Mouse (Mus musculus) layer of hippocampus, adult 18-20 months (tissue): ENCODE results near the gene Arid1b. TPM values are rescaled to one million over a fixed set of nuclear protein-coding genes. Genes with fewer than 3 reads are reported as not detected.

Source experiments
- DNase-seq, 2 experiments: peaks; one replicate each; pipeline ENCODE4 v3.0.0; 2022; ENCODE audit warnings: low spot score in 2 of 2
- long read RNA-seq: library from polyadenylated mRNA; stranded (forward); transcript quantifications from one replicate; pipeline ENCODE4 v2.0.0, GENCODE M21; 2021
- total RNA-seq, 2 experiments: library from RNA; stranded (reverse); gene quantifications; 2 replicates each; pipeline ENCODE4 v1.2.3; 2021

Arid1b gene
- total RNA-seq, result 100 to 1,000 TPM; 103 to 108 TPM
- long read RNA-seq, full-length matches to known transcripts, result 23 of 79 reads
- long read RNA-seq, partial matches to known transcripts, result 47 of 79 reads
- long read RNA-seq, other reads (novel, unspliced or antisense), result 9 of 79 reads

DNA sequence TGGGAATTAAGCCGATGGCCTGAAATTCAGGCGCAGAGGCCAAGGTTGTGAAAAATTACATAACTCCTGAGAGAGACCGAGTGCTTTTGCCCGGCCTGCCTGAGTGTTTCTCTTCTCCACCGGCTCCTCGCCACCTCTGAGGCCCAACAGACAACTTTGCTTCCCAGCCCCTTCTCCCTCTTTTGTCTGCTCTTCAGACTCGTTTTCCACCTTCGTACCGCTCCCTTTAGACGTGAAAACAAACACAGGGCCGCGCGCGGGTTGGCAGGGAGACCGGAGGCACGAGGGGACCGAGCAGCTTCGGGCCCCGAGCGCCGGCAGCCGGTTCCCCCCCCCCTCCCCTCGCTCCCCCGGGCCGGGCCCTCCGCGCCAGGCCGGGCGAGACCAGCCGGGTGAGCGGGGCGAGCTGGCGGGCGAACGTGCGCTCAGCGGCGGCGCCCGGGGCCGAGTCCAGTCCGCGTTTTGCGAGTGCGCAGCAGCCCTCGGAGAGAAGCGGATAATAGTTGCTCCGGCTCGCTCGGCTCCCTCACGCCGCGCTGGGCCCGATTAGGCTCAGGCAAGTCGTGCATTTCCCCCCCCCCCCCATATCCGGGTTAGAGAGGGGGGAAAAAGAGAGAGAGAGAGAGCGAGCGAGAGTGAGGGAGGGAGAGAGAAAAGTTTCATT is at the start of gene Arid1b:
Arid1b (plus strand) TSS at position 493 of the 664 bp plus-strand sequence.
- DNase-seq, result peak in 1 of 2 experiments; percentile 75

DNA sequence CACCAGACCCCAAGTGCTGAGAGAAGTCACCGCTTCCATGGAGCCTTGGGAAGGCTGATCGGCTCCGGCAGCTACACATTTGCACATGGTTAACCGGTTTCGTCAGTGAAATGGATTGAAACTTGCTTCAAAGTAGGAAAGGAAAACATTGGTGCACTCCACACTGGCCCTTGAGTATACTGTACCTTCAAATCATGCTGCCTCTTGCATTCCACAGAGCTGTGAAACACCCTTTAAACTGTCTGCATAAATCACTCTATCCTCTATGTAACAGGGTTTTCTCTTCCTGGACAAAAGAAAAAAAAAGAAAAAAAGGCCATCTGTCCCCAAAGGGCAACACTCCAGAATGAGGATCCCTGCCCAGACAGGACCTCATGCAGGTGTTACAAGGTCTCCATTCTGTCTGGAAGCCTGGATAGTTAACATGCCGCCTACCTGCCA is 48.8 kb upstream of the Arid1b start:
- no peak for DNase-seq

DNA sequence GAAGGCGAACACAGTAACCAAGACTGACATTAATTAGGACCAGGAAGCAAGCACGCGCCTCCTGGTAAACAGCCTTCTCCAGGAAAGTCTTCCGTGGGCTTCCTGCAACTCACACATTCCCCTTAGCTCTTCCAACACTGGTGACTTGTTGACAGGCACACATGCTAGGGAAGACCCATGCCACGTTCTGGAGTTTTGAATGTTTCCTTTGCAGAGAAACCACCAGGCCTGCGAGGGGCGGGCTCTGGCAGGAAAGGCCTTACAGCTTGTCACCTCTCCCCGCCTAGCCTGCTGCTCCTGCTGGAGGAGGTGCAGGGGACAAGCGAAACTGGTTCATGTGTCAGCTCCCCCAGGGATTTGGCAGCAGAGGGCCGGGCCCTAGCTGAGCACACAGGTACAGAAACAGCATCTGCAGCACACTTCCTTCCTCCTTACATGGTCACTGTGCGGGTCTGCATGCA is 48.2 kb upstream of the Arid1b start:
- peak in 1 of 2 experiments; percentile 11 for DNase-seq

DNA sequence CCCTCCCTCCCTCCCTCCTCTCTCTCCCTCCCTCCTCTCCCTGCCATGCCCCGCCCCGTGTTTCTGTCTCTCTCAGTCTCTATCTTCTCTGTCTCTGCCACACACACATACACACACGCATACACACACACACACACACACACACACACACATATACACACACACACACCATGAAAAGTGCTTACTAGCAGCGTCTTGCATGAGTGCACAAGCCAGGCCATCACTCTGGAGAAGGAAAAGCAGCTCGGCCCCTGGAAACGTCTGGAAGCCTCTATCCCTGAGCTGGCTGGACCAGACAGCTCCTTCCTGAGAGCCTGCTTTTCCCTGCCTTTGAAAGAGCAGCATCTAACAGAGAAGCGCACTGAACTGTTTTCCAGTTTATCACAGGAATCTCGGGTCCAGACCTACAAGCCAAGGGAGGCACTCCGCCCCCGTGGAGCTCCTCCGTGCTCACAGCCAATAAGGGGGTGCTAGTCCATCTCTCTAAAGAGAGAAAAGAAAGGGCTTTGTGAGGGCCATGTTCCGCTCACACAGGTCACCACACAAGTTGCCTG is 47.6 kb upstream of the Arid1b start:
- DNase-seq, result no peak

DNA sequence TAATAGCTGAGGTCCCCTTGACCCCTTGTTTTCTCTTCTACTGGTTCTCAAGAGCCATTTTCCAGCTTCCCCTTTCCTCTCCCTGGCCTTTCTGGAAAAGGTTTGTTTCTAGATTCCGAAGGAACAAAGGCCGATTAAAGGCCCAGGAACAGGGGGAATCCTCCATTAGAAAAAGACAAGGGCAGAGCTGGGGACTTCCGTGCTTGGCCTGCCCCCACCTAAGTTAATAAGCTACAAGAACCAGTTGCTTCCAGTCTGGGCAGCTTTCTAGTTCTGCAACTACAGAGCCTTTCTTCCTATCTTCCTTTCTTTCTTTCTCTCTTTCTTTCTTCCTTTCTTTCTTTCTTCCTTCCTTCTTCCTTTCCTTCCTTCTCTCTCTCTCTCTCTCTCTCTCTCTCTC is 47.1 kb upstream of the Arid1b start:
- DNase-seq, result no peak

DNA sequence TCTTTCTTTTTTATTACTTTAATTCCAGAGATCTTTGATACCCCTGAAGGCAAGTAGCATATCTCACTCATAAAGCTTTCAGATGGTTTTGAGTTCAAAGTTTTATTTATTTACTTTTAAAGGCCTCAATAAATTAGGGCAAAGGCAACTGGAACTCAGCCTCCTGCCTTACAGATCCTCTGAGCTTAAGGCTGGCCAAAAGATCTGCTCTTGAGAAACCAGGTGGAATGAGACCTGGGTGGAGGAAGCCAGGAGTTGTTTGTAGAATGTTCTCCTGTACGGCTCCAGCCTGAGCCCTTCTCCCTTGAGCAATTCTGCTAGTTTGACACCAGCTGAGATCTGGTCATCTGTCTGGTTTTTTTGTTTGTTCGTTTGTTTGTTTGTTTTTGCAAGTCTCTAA is 46.7 kb upstream of the Arid1b start:
- no peak for DNase-seq

DNA sequence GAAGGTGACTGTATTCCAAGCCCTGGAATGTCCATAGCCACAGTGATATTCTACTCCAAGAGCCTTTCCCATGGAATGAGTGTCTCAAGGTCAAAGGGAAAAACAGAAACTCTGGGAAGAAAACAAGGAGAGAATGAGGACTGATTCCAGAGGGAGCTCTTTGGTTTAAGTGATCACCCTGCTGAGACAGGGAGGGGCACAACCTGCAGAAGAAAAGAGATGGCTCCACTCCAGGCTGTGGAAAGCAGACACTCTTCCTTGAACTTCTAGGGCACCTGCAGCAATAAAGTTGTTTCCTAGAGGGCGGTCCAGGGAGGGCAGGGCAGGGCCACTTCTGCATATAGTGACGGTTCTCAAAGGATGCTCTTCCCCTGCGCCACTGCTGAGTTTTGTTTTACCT is 45.6 kb upstream of the Arid1b start:
- no peak for DNase-seq

DNA sequence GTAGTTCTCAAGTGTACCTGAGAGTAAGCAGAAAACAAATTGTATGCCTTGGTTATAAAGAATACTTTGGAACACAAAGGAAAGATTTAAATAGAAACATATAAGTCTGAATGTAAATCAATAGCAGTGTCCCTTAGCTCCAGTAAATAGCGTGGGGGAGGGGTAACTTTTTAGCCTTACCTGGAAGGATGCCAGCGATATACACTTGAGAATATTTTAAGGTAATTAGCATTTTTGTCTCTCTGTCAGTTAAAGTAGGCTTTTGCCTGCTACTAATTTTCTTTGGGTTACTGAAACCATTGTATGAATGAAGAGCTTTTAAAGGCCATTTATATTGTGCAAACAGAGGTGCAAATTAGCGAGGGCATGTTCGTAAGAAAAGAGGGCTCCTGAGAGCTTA is 39.7 kb upstream of the Arid1b start:
- no peak for DNase-seq

DNA sequence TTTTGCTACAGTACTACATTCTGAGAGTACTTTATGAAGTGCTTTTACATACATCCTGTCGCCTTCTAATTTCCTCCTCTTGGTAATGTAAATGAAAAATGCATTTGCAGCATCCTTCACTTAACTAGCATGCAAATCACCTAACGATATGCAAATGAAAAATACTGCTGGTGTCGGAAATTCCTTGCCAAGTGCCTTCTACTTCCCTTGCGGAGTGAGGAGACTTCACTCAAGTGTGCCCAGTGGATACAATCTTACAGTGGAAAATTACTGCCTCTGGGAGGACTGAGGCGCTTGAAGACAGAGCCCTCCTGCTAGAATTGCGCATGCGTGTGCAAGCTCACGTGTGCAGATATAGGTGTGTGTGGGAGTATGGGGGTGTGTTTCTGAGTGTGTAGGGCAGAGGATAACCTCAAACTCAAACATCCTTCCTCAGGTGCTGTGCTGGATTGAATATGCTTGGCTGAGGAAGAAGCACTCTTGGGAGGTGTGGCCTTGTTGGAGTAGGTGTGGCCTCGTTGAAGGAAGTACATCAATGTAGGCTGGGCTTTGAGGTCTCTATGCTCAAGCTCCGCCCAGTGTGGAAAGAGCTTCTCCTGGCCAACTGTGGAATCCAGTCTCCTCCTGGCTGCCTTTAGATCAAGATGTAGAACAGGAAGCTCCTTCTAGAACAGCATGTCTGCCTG is 29.8 kb upstream of the Arid1b start:
- no peak for DNase-seq

DNA sequence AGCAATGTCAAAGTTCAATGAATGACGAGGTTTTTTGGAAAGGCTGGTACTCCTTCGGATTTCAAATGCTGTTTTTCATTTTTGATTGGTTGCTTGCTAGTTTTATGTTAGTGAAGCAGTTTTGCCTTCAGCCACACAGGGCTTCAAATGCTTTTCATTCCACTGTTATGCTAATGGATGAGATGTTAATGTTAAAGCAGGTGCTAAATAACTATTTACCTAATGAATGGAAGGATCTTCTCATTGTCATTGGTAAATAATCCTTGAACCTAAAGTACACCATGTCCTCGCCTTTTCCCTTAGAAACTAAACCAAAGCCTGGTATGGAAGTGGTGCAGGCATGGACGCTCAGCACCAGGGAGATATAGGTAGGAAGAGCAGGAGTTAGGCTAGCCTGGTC is 26.9 kb upstream of the Arid1b start:
- DNase-seq, result no peak

DNA sequence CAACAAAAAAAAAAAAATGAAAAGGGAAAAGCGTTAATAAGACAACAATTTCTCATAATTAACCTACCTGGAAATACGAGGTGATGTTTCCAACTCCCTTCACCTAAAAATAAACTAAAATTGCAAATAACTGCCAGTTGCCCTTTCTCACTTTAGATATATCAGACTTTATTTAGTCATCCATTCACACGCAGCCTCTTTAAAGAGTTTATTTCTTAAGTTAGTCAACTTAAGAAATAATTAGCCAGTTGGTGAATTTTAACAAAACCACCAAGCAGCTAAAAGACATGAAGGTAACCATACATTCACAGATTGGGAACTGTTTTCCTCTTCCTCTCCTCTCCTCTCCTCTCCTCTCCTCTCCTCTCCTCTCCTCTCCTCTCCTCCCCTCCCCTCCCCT is 26.1 kb upstream of the Arid1b start:
- no peak for DNase-seq

DNA sequence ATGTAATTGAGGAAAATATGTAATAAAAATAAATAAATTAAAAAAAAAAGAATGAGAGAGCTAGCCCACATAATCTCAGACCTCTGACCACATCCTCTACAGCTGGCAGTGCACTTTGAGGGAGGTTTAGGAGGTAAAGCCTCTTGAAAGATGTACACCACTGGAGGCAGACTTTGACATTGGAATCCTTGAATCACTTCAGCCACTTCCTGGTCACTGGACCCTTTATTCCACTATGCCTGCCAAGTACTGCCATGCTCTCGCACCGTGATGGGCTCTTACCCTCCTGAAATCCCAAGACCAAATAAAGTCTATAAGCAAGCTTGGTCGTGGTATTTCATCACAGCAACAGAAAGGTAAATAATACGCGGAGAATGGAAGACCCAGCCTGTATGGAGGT is 25.3 kb upstream of the Arid1b start:
- no peak for DNase-seq

DNA sequence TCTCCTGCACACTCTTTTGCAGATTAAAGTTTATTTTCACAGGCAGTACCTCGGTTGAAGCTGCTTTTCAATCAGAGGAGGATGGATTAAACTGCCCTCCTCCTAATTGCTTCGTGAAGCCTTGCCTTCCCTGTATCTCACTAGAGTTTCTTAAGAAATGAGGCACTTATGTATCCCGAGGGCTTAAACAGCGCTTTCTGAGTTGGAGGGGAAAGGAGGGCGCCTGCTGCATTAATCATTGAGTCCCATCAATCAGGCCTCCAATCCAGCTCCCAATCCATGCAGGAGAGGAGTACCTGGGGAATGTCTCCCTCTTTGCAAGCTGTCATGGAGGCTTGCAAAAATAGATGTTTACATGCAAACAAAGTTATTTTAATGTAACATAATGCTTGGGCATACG is 21.9 kb upstream of the Arid1b start:
- DNase-seq, result no peak

DNA sequence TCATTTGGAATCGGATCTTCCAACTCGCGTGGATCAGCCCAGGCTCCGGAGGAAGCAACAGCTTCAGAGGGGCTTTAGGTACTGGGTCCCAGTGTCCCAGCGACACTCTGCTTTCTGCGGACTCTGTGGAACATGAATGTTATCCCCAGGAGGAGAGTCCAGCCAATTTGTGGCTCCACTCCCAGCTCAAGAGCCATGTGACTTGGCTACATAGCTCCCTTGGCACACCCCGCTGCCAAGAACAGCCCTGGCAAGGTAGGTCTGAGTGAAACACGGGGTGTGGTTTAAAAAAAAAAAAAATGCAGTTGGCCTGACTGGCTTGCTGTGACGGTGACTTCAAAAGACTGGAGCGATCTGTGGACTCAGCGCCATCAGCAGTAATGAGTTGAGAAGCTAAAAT is 19.4 kb upstream of the Arid1b start:
- peak in 1 of 2 experiments; percentile 57 for DNase-seq

DNA sequence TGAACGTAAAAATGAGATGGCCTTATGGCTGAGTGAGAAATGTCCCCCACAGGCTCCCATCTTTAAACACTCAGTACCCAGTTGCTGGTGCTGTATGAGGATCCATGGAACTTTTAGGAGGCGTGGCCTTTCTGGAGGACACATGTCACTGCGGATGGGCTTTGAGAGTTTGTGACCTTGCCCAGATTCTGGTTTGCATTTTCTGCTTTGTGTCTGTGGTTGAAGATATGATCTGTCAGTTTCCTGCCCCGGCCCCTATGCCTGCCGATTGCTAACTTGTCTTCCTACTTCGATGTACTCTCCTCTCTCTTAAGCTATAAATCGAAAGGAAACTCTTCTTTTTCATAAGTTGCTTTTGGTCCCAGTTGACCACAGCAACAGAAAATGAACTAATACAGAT is 14.0 kb upstream of the Arid1b start:
- no peak for DNase-seq

DNA sequence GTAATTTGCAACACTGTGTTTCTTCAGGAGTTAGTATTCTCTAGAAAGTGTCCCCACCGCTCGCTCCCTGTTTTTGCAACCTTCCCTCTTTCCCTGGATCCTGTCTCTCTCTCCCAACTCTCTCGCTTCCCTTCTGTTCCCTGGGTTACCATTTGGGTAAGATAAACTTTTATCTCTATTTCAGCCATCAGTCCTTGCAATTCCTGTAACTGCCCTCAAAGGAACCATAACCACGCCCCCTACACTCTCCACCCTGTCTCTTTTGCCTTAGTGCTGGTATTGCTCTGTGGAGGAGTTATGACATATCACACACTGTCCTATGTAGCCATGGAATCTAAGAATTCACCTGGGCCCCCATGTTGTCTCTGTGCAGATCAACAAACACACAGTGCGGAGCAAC is 11.3 kb upstream of the Arid1b start:
- DNase-seq, result no peak

DNA sequence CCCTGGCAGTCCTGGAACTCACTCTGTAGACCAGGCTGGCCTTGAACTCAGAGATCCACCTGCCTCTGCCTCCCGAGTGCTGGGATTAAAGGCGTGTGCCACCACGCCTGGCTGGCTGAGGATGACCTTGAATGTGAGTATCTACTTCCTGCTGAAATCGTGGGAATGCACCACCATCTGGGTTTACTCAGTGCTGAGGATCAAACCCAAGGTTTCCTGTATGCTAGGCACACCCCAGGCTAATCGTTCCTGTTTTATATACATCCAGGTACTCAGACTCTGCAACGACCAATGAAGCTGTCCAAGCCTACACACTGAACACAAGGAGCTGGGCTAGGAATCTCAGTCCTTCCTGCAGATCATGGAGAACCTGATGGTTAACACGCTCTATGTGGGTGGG is 9.4 kb upstream of the Arid1b start:
- DNase-seq, result no peak

DNA sequence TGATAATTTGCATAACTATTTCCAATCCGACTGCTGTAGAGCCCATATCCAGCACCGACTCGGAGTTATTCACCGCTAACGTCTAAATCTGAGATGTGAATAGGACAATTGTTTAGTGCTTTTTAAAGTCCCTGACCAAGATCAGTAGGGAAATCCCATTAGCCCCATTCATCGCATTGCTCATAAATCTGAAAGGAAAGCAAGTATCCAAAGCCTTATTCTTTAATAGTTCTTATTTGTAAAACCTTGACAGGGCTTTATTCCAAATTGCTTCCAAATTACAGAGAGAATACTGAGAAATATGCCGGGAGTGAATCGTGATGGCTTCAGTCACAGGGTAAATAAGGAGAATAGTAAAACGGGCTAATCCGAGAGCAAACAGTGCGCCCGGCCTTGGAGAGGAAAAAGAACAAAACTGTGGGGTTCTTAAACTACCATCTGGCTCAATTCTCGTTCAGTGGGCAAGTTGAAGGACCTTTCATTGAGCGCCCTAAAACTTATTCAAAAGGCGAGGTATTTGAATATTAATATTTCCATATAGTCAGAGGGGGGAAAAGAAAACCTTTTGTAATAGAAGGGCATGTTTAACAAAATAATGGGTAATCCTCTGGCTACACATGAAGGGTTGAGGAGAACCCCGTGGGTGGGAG is 3.1 kb upstream of the Arid1b start:
- DNase-seq, result no peak

DNA sequence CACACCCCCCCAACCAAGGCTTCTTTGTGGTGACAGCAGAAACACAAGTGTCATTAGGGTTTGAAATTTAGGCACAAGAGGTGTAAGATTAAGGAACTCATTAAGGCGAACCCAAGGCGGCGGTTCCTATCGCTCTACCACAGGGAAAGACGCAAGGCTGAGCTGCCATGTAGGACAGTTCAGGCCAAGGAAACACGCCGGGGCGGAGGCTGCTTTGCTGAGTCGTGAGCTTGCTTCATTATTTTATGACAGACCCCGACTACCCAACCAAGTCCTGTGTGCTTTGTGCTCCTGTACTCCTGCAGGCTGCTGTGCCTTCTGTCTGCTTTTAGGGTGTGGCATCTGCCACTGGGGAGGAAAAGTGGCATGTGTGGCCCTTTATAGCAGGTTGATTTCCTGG is 2.5 kb upstream of the Arid1b start:
- no peak for DNase-seq

DNA sequence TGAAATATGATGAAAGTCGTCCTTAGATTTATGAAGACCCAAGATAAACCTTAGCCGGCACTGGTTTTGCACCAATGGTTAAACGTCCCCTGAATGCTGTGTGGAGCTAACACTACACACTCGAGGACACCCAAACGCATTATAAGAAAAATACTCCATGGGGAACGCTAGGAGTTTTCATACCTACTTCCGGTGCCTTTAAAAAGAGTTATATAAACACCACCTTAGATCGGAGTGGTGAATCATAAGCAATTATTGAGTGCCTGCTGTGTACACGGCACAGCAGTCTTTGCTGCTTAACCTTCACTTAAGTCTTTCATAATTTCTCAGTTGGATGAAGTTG is 664 bp upstream of the Arid1b start:
- no peak for DNase-seq

DNA sequence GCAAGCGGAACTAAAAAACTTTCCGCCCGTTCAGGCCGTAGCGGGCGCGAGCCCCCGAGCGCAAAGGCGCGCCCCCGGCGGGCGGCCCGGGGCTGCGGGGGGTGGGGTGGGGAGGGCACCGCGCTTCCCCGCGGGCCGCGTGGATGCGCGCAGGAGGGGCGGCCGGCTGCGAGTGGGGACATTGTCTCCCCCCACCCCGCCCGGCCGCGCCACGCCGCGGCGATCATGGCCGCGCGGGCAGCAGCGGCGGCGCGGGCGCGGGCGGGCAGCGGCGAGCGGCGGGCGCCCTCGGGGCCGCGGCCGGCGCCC is 326 bp downstream of the Arid1b start:
- no peak for DNase-seq
